Comparison of ENCODE assay signal across 15 mouse cellular contexts in genomic region chr1:39710604-39711003, GRCm38 (mm10). TPM values are rescaled to one million over a fixed set of nuclear protein-coding genes. Genes with fewer than 3 reads are reported as not detected.
DNase-seq lines count a peak whose midpoint lies in the region; TF ChIP-seq lines count a peak whose summit lies in the region.
"Had no signal": no experiment of that assay in that cellular context is flagged by ENCODE, and none has a peak within 500 bp of the region (broad histone marks: within the 10 kb centered on the region; RNA-seq: fewer than 3 reads in every experiment).

No protein-coding gene starts in this region.

- H3K4me3 ChIP-seq in layer of hippocampus, adult 2 months = no peak overlapping the region
- H3K4me3 ChIP-seq: left cerebral cortex, adult 2 months; limb, embryonic 15.5 days had no signal

- H3K27ac ChIP-seq in layer of hippocampus, adult 2 months = no peak overlapping the region
- H3K27ac ChIP-seq: left cerebral cortex, adult 2 months; limb, embryonic 15.5 days had no signal

- peak; percentile 52 for DNase-seq in adrenal gland, adult 2 months
- no peak for DNase-seq in adrenal gland, postnatal 4 days (ENCODE audit: low spot score in 2 of 2)
- peak; percentile 73 for DNase-seq in kidney, adult 9 months
- DNase-seq in kidney, adult 18-20 months = no peak
- DNase-seq in induced T-regulatory cell, adult 2 months (ENCODE audit: low read depth) = peak; percentile 45
- DNase-seq in lung, postnatal 36 days = peak; percentile 87
- DNase-seq in layer of hippocampus, adult 2 months (ENCODE audit: low spot score in 2 of 2) = no peak
- no peak for DNase-seq in frontal cortex, postnatal 25 days (ENCODE audit: low spot score in 2 of 2)
- DNase-seq: cerebellum, adult 11-12 months had no signal

- no peak for TF ChIP-seq CTCF in layer of hippocampus, adult 2 months (conservative IDR thresholded peaks at IDR 0.05)

RNA-seq across cellular contexts. Expression of gene Rfx8, which starts 10.2 kb away (rescaled TPM):
- not detected for total RNA-seq in adrenal gland, adult 2 months (2021)
- 0.10 TPM in 1 of 2 replicates, not detected in the other for polyA plus RNA-seq in adrenal gland, adult 2 months (2012; rRNA removed)
- total RNA-seq in adrenal gland, postnatal 4 days (2021) = under 1 TPM; 0.39 to 0.93 TPM
- under 1 TPM; 0.22 to 0.51 TPM for total RNA-seq in layer of hippocampus, adult 2 months (2021)
- total RNA-seq: megakaryocyte-erythroid progenitor cell, adult 5-6 weeks had no signal
- polyA plus RNA-seq: G1E; intestine, embryonic 14.5 days; small intestine, adult 2 months had no signal

RNA-seq across cellular contexts. Expression of gene Creg2, which starts 59.3 kb away (rescaled TPM):
- under 1 TPM; 0.26 to 0.48 TPM for total RNA-seq in adrenal gland, adult 2 months (2021)
- polyA plus RNA-seq in adrenal gland, adult 2 months (2012; rRNA removed) = 0.03 and 0.19 TPM in 2 replicates
- total RNA-seq in adrenal gland, postnatal 4 days (2021) = under 1 TPM; 0.56 to 0.98 TPM
- total RNA-seq in layer of hippocampus, adult 2 months (2021) = 10 to 100 TPM; 99.7 to 100.0 TPM
- total RNA-seq: megakaryocyte-erythroid progenitor cell, adult 5-6 weeks had no signal
- polyA plus RNA-seq: G1E had no signal

Comparison
In these comparisons a context has a peak if more than half of its experiments do, and no peak if none do; other contexts are left out.
1. DNase-seq: peak in adrenal gland, adult 2 months (single experiment), kidney, adult 9 months (single experiment), induced T-regulatory cell, adult 2 months (single experiment) and lung, postnatal 36 days (single experiment); none in adrenal gland, postnatal 4 days (0 of 2), kidney, adult 18-20 months (single experiment), layer of hippocampus, adult 2 months (0 of 2) and frontal cortex, postnatal 25 days (0 of 2).
2. RNA of gene Creg2, which starts 59.3 kb away (total RNA-seq): 99.7 to 100.0 TPM in layer of hippocampus, adult 2 months; 0.56 to 0.98 TPM in adrenal gland, postnatal 4 days and 0.26 to 0.48 TPM in adrenal gland, adult 2 months; every median in the first group is over 10 times any median in the second.